Mouse (Mus musculus): ENCODE measurements around the gene Scn3a.

DNA sequence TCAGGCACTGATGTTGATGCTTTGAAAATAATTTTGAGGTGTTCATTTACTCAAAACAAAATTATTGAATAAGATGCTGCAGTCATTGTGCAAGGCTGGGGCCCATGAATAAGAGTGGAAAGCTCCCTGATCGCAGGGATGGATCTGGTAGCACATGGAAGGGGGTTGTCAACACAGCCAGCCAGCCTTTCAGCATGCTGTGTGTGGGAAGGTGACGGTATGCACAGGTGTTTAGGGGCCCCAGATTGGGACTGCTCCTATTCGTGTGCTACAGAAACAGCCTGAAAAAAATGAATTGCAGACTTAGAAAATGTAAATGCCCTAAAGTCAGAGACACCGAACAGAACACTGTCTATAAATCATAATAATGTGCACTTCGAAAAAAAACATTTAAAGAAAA lies 20.3 kb upstream of the Scn3a start:
- no peak for TF ChIP-seq CTCF (conservative IDR thresholded peaks at IDR 0.05; ENCODE audit: insufficient read depth, insufficient read length, low read depth, low read length)
- TF ChIP-seq POLR2A (IDR thresholded peaks at IDR 0.05; ENCODE audit: low read depth, low read length): no peak

All from kidney, adult 2 months (tissue).